Mouse (Mus musculus): ENCODE results near the gene Rapgef4.

Rapgef4 gene

GRCm38 (mm10) chr2:71985730-71986129 is 4.7 kb downstream of the Rapgef4 start:
- no peak for DNase-seq

DNA sequence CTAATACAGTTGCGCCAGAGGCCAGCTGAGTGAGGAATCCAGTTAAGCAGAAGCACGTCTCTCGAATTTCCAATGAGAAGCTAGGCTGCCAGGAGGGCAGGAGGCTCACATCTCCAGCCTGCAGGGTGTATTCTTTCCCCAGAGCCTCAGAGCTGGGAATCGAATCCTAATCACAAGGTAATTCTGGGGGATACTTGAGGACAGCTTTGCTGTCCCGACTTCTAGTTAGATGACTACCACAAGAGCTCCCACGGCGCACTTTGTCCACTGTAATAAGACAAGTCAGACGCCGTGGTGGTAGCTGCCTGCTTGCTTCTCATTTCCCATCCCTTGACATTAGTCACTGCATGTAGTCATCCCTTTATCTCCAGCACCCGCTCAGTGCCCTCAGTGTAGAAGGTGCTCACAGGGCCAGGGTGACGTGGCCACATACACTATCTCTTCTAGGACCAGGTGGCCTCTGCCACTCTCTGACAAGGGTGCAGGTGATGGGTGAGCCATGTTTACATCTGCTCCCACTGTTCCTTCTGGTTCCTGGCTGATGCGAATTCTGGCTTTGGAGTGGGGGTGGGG is 5.3 kb downstream of the Rapgef4 start:
- no peak for DNase-seq

DNA sequence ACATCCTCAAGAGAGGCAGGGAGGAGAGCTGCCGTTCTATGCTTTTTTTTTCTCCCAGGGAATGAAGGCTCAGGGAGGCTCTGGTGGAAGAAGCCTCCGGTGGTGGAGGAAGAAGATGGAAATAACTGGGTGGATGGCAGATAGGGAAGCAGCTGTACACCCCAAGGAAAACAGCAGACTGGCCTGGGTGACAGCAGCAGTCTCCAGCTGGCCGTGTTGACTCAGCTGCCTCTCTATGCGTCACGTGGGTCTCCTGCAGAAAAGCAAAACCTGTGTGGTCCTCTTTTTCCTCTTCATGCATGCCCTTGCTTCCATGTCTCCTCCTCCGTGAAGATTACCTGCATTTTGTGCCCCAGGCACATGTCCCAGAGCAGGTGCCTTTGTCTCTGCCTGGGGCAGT is 7.5 kb downstream of the Rapgef4 start:
- no peak for DNase-seq

GRCm38 (mm10) chr2:71992129-71992528 is 11.1 kb downstream of the Rapgef4 start:
- DNase-seq = no peak

GRCm38 (mm10) chr2:71993729-71994423 is 12.8 kb downstream of the Rapgef4 start:
- DNase-seq = no peak

GRCm38 (mm10) chr2:71998531-71998930 is 17.5 kb downstream of the Rapgef4 start:
- no peak for DNase-seq

DNA sequence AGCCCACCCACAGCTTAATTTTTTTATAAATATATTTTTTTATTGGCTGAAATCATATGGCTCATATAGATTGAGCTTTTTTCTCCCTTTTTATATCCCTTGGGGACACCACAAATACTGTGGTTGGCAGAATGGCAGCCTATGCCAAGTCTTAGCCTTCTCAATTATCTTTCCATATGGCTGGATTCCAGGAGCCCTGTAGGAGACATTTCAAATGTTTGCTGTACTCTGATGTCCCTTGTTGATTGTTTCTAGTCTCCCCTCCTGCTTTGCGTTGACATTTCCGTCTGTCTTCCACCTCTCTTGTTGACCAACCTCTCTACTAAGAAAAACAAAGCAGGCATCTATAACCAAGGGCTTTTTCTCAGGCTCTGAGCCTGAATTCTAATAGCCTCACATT is 19.1 kb downstream of the Rapgef4 start:
- no peak for DNase-seq

DNA sequence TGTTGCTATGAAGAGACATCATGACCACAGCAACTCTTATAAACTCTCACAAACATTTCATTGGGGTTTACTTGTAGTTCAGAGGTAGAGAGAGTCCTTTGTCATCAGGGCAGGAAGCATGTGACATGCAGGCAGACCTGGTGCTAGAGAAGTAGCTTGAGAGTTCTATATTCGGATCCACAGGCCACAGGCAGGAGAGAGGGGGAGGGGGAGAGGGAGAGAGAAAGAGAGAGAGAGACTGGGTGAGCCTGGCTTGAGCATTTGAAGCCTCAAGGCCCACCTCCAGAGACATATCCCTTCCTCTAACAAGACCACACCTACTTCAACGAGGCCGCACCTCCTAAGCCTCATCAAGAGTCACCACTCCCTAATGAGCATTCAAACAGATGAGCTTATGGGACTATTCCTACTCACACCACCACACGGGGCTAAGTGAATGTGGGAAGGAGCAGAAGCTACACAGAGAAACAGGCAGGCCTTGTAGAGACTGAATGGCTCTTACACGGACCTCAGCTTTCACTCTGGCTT is 21.9 kb downstream of the Rapgef4 start:
- no peak for DNase-seq

DNA sequence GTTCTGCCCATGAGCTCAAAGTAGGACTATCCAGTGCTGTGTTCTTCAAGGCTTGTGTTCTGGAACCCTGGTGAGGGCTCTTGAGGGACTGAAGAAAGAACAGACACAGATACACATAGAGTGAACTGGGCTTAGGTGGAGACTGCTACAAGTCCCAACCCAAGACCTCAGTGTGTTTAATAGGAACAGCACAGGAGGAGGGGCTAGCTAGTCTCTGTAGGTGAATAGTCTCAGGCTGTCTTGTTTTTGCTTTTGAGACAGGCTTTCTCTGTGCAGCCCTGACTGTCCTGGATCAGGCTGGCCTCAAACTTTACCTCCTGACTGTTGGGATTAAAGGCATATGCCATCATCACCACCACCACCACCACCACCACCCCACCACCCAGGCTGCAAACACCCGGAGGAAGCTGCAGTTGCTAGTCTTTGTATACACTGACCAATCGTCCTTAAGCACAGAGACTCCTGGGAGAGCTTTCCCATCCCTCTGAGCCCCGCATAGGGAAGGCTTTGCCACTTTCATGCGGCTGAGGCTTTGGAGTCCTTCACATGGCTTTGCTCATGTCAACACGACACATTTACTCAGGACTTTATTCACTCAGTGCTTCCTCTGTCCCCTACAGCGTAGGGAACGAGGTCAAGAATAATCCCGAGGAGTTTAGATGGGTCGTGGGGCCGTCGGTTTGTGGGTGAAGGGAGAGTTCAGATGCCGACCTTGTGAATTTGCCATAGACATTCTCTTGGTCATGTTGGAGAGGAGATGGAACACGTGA is 22.9 kb downstream of the Rapgef4 start:
- DNase-seq = no peak

GRCm38 (mm10) chr2:72005051-72005450 is 24.0 kb downstream of the Rapgef4 start:
- DNase-seq = no peak

GRCm38 (mm10) chr2:72009446-72010218 is 28.6 kb downstream of the Rapgef4 start:
- no peak for DNase-seq

DNA sequence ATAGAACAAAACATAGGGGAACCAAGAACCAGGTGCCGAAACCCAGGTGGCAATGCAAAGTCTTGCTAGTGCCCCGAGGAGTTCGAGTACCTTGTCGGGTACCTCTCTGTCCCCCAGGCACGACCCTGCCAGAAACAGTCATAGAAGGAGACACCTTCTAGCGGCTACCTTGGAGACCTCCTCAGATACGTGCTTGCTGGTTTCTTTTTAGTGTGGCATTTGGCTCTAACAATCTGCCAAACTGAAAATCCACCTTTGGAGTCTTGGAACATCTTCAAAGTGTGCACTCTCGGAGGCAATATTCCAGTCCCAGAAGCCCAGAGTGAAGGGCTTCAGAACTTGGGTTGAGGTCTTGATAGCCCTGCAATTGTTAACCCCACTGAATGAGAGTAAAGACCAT is 34.3 kb downstream of the Rapgef4 start:
- DNase-seq = no peak

DNA sequence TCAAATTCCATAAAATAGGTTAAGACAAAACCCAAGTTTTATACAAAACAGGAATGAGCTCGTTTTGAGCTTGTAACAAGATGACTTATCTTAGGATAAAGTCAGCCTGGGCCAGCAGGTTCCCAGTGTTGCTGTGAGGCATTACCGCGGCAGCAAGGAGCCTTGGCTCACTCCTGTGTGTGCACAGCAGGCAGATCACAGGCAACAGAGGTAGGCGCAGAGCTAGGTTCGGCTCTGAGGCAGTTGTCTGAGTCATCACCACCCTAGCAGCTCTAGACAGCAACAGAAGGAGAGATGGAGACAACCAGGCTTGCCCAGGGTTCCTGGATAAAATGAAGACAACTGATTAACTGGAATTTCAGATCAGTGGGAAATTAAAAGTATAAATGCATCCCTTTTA is 35.0 kb downstream of the Rapgef4 start:
- DNase-seq = no peak

- DNase-seq = no peak
These were observed 36.1 kb downstream of the Rapgef4 start for GRCm38 (mm10) chr2:72017168-72017567.

- no peak for DNase-seq
These were observed 37.7 kb downstream of the Rapgef4 start for GRCm38 (mm10) chr2:72018736-72019135.

- no peak for DNase-seq
These were observed 39.7 kb downstream of the Rapgef4 start for GRCm38 (mm10) chr2:72020755-72021154.

DNA sequence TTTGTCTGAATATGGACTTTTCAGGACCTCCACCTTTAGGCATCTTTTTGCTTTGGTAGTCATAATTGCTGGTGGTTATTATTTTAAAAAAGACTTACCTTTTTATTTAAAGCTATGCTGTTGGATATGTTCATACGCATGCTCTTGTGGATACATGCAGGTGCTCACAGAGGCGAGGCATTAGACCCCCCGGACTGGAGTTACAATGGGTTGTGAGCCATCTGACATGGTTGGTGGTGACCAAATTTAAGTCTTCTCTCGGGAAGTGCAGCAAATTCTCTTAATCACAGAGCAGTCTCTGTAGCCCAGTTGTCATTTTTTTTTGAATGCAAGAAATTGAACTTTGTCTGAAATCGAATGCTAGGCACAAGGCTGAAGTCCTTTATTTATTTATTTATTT is 40.4 kb downstream of the Rapgef4 start:
- DNase-seq = no peak

- no peak for DNase-seq
These were observed 40.8 kb downstream of the Rapgef4 start for GRCm38 (mm10) chr2:72021845-72022244.

GRCm38 (mm10) chr2:72023791-72024190 is 42.8 kb downstream of the Rapgef4 start:
- DNase-seq = no peak

DNA sequence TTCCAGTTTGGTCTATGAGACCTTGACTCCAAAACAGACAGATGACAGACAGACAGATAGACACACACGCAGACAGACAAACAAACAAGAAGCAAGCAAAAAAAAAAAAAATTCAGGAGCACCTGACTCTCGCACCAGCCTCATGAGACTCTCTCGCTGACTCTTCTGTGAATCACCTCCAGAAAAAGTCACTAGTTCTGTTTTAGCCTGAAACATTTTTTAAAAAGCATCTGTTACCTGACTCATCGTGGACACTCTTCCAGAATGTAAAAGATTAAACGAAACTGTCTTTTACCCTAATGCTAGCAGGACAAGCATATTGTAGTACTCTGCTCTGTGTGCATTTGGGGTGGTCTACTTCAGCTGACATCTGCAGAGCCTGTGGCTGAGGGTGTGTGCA is 44.6 kb downstream of the Rapgef4 start:
- DNase-seq = no peak

DNA sequence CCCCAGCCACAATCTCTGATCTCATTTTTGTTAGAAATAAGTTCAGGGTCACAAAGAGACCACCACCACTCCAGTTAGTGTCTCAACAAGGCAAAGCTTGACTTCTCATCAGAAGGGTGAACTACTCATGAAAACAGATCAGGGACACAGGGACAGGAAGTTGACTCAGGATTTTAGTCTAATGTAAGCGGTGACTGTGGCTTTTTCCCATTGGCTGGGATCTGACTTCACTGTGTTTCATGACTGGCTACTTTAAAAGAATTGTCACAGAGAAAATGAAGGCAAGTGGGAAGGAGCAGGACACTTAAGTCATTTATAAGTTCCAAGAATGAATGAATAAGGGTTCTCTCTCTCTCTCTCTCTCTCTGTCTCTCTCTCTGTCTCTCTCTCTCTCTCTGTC is 45.5 kb downstream of the Rapgef4 start:
- no peak for DNase-seq

GRCm38 (mm10) chr2:72029081-72029480 is 48.0 kb downstream of the Rapgef4 start:
- DNase-seq = no peak

GRCm38 (mm10) chr2:72029586-72030144 is 48.6 kb downstream of the Rapgef4 start:
- DNase-seq = no peak

All from thymus, postnatal 36 days (tissue).